Mouse (Mus musculus) A20 (cell line): Measurements from ENCODE around the gene Med4.
A peak's percentile ranks its signal among the peaks of the same experiment; 100 is the strongest.

Experiments used
- DNase-seq: peaks from one replicate; pipeline ENCODE4 v3.0.0-alpha.2; 2011; ENCODE audit warnings: low read depth, low spot score

The Med4 gene

GRCm38 (mm10) chr14:73509765-73510423, at the start of gene Med4:
Med4 (plus strand) TSS chr14:73510025.
- peak; percentile 94 for DNase-seq

DNA sequence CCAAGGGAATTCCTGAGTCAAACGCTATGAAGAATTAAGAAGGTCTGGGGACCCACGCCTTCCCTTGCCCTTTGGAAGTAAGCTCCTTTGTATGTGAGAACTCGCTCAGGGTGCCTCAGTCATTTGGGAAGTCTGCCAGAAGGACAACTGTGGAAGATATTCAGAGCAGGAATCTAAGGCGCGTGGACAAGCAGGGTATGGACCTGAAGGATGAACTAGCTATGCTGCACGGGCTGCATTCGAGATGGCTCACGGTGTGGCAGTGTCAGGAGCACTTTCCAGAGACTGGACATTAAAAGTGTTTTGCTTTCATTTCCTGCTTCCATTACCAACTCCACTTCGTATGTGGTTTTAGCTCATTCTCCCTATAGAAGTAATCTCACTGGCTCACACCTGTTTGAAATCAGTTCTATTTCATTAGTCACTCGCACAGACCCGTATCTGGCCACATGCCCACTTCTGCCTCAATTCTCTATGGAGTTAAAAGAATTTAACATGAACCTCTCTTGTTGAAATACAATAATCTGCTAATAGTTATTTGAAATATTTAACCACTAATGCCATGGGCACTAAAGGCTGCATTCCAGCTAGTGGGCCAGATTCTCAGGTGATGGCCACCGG, 49.2 kb upstream of the Med4 start:
- no peak for DNase-seq

DNA sequence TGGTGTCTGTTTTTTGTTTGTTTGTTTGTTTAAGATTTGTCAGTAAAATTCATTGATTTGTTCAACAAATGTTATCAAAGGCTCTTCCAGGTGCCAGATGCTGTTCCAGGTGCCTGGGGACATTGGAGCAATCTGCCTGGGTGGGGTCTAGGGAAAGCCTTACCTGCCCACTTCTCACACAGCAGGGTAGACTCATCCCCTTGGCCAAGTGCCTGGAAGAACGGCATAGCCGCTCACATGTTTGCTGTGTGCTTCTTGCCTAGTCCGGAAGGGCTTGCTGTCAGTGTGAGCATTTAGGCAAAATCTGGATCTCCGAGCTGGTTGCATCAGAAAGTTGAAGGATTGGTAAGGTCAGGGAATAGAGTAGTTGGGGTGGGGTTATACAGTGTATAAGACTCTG, 47.6 kb upstream of the Med4 start:
- DNase-seq = no peak

DNA sequence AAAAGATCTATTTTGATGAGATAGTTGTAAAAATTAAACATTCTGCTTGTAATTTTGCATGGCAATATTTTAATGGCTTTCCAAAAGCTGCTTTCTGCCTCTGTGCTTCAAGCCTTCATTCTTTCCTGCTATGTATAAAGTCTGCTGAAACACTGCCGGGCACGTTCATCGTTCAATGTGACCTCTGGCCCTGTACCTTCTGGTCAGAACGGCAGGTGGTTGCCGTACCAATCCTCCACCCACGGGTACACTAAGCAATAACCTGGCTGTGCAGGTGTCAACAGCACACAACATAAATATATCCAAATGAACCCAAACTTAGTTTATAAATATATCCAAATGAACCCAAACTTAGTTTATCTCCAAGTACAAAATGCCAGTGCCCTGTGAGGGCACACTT, 42.1 kb upstream of the Med4 start:
- DNase-seq = no peak

DNA sequence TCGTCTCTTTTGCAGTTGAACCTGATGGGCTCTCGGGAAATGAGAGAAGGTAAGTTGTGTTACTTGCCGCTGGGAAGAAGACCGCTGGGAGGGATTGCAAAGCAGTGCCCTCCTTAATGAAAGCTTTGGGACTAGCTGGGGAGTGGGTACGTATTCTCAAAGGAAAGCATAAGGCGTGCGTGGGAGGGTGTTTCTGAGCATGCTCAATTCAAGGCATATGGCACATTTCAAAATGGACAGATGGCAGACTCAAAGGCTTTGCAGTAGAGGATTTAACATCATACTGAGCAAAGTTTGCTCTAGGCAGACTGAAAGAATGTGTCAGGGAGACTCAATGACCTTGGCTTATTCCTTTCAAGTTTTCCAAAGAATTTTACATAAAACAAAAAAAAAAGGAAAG, 40.3 kb upstream of the Med4 start:
- no peak for DNase-seq

DNA sequence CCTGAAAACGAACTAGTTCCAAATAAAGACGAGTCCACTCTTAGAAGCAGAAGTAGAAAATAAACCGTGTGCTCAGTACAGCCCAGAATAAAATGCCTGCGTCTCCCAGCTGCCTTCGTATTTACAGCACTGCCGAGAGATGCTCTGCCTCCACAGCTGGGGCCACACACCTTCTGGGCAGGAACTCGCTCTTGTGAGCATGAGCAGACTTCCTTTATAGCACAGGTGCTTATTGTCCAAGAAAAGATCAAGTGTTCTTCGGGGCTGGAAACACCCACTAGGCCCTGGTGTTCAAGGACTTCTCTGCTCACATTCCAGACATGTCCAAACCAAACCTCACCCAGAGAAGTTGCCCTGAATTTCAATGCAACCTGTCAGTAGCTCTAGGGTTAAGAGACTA, 39.2 kb upstream of the Med4 start:
- peak; percentile 67 for DNase-seq

DNA sequence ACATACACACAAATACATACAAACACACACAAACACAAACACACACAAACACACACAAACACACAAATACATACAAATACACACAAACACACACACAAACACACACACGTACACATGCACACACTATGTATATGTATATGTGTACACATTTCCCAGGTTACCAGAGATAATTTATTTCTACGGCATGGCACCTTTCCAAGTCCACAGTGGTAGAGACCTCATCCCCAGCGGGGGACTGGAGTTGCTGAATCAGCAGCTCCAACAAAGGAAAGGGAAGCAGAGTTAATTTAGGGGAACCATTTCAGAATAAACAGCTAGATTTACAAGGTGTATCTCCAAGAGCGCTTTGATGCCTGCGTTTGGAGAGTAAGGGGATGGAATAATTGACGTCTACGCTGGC, 37.6 kb upstream of the Med4 start:
- no peak for DNase-seq

DNA sequence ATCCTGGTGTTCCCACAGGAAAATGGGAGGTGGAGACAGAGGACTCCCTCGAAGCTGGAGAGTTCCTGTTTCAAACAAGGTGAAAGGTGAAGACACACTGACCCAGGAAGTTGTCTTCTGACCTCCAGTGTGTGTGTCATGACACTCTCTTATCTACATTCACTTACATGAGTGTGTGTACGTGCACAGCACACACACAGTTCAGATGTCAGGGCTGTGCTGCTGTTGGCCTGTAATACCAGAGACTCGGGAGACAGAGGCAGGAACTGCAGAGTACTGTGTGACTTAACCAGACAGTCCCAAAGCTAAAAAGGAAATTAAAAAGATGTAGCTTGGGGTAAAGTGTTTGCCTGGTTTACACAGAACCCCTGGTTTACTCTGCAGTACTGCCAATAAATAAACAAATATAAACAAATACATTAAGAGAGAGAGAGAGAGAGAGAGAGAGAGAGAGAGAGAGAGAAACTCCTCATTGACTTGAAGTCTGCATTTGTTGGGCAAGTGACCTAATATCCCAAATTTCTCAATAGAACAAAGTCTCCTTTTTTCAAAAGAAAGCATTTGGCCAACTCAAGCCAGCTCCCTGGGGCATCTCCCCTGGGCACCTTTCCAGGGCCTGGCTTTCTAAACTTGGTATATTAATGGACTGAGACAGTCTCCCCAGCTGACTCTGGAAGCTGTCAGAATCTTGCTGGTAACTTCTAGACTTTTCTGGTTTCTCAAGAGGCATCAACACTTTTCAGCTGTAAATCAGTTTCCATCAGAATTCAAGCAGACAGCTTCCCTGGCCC, 36.0 kb upstream of the Med4 start:
- DNase-seq = no peak

- DNase-seq = peak; percentile 51
Measured at GRCm38 (mm10) chr14:73474636-73475093, 35.2 kb upstream of the Med4 start.

DNA sequence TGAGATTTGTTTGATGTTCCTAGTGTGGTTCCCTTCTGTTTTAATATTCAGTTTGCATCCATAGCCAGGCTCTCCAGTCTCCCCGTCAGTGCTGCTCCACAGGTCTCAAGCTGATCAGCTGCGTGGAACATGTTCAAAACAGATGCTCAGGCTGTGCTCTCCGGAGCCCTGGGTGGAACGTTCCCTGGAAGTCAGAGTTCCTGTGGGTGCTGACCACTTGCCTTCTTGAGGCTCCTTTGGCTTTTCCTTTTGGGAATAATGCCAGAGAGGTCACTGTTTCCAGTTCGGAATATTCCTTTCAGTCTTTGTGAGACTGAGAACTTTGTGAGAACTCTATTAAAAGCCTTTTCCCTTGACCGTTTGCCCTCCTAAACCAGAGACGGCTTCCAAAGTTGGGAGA, 34.3 kb upstream of the Med4 start:
- no peak for DNase-seq

DNA sequence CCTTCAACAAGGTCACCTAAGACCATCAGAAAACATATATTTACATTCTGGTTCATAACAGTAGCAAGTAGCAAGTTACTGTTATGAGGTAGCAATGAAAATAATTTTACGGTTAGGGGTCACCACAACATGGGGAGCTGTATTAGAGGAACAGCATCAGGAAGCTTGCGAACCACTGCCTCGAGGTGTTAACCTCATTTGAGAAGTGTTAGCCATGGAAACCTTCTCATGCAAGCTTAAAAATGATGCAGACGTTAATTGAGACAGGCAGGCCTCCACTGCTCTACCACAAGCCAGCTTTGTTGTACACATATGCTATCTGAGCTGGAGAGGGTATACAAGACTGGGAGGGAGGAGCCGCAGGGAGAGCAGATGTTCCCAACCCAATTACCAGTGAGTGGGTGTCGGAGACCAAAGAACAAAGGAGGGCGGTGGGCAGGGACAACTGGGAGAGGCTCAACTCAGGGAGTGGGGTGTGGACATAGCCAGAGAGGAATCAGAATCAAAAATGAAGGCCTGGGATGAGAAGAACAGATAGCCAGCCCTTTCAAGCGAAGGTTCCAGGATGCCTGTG, 33.4 kb upstream of the Med4 start:
- DNase-seq = no peak

GRCm38 (mm10) chr14:73477077-73477476, 32.7 kb upstream of the Med4 start:
- DNase-seq = no peak

DNA sequence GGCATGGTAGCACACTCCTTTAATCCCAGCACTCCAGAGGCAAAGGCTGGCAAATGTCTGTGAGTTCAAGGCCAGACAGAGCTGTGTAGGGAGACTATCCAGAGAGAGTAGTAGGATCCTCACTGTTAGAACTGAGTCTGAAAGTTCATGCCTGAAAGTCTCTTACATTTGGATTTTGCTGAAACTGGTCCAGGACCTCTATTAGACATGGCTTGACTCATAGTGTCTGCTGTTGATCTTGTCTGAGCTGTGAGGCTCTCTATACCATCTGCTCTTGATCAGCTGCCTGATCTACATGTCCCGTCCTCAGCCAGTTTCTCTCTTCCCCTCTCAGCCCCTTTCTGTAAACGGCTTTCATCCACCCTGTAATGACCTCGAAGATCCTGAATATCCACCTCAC, 31.5 kb upstream of the Med4 start:
- DNase-seq = no peak

DNA sequence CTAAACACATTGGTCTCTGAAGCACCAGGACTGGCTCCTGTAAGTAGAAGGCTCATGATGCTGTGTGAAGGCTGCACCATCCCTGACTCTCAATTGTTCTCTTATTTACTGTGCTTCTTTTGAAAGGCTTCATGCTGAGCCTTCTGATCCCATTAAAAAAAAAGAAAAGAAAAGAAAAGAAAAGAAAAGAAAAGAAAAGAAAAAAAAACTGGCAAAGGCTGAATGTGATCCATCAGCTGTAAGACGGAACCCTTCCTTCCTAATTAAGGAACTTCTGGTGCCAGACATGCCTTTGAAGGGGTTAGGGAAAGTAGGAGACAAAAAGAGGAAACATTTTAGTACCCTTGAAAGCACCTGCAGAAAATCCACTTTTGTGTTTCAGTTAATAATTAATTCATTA, 30.1 kb upstream of the Med4 start:
- no peak for DNase-seq

- DNase-seq = no peak
Measured at GRCm38 (mm10) chr14:73483516-73484229, 26.2 kb upstream of the Med4 start.

- no peak for DNase-seq
Measured at GRCm38 (mm10) chr14:73484366-73485110, 25.3 kb upstream of the Med4 start.

DNA sequence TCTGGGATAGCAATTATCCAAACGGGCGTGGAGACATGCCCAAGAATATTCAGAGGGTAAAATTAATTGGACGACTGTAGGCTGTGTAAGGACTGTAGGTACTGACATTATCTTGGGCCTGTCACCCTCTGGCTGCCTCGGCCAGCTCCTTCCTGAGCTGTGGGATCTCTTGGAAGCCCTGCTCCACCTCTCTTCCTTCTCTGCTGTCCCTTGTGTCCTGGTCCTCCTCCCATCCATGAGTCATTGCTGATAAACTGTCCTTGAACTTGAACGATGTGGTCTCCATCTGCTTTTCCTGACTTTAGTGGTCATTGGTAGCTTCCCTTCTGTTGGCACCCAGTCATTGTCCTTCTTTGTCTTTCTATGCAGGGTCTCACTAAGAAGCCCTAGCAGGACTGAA, 23.2 kb upstream of the Med4 start:
- DNase-seq = no peak

DNA sequence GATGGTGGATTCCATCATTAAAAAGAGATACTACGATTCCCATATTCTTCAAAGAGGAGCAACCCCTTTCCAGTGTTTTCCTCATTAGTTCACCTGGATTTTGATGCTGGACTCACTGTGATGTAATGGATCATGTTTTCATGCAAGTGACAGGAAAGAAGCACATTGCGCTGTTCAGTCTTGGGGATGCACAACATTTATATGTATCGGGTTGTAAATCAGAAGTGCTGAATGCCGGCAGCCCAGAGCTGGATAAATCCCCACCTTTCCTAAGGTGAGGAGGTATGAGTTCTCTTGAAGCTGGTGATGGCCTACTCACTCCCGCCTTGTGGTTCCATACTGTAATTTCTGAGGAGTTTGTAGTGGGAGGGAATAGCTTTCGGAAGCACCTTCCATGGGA, 16.5 kb upstream of the Med4 start:
- no peak for DNase-seq

DNA sequence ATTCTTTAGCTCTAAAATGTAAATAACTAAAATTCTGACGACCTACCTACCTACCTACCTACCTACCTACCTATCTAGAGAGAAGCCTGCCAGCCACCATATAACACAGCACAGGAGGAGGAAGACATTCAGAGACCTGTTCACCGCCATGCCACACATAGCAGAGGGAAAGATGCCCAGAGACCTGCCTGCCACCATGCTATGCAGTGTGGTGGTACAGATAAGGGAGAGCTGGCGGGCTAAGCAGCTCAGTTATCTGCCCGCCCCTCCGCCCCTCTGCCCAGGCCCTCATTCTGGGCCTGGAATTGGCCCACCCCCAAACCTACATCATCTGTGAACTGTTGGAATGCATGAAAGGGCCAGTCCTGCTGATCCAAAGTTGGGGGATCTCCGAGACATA, 15.7 kb upstream of the Med4 start:
- no peak for DNase-seq

- no peak for DNase-seq
Measured at GRCm38 (mm10) chr14:73495753-73496152, 14.1 kb upstream of the Med4 start.

GRCm38 (mm10) chr14:73501283-73501682, 8.5 kb upstream of the Med4 start:
- DNase-seq = no peak
